Mouse (Mus musculus) gastrocnemius, adult 8-10 months (tissue): Measurements from ENCODE around the gene Tgfbrap1. TPM values are rescaled to one million over a fixed set of nuclear protein-coding genes. Genes with fewer than 3 reads are reported as not detected.
A peak's percentile ranks its signal among the peaks of the same experiment; 100 is the strongest.
"Not testable (repeated sequence)": the region's sequence is repeated elsewhere in the genome, so short reads cannot be mapped to it uniquely, and the experiment has no call there.

Experiments
- DNase-seq, 2 experiments: peaks; one replicate each; pipeline ENCODE4 v3.0.0; 2022; ENCODE audit warnings: low spot score in 2 of 2
- total RNA-seq, 4 experiments: library from RNA; stranded (reverse); gene quantifications; 2 replicates each; pipeline ENCODE4 v1.2.4; 2022

Tgfbrap1 gene
- total RNA-seq = 10 to 100 TPM; 11.3 to 15.0 (median 13.3) TPM

GRCm38 (mm10) chr1:43098031-43098984 is at the start of gene Tgfbrap1, which contains the start of gene AI597479:
Gene Tgfbrap1, minus strand, starts transcription at chr1:43098637.
Gene AI597479, plus strand, starts transcription at chr1:43098710.
- DNase-seq = peak; percentile 80 to 81

GRCm38 (mm10) chr1:43147474-43147873 is 49.0 kb upstream of the Tgfbrap1 start:
- DNase-seq = no peak

GRCm38 (mm10) chr1:43145388-43145787 is 47.0 kb upstream of the Tgfbrap1 start:
- DNase-seq = no peak

GRCm38 (mm10) chr1:43144338-43144906 is 46.0 kb upstream of the Tgfbrap1 start:
- DNase-seq = no peak

GRCm38 (mm10) chr1:43143791-43144190 is 45.4 kb upstream of the Tgfbrap1 start:
- DNase-seq = no peak

- DNase-seq = no peak
Measured at GRCm38 (mm10) chr1:43143284-43143683, 44.8 kb upstream of the Tgfbrap1 start.

GRCm38 (mm10) chr1:43142849-43143248 is 44.4 kb upstream of the Tgfbrap1 start:
- no peak for DNase-seq

- DNase-seq = no peak
Measured at GRCm38 (mm10) chr1:43141555-43141961, 43.1 kb upstream of the Tgfbrap1 start.

- peak; percentile 62 to 69 for DNase-seq
Measured at GRCm38 (mm10) chr1:43139587-43140266, 41.3 kb upstream of the Tgfbrap1 start.

- DNase-seq = no peak
Measured at GRCm38 (mm10) chr1:43138268-43138812, 39.9 kb upstream of the Tgfbrap1 start.

GRCm38 (mm10) chr1:43137334-43137733 is 38.9 kb upstream of the Tgfbrap1 start:
- DNase-seq = no peak

- not testable (repeated sequence) for DNase-seq
Measured at GRCm38 (mm10) chr1:43136488-43137029, 38.1 kb upstream of the Tgfbrap1 start.

- DNase-seq = no peak
Measured at GRCm38 (mm10) chr1:43131591-43131990, 33.2 kb upstream of the Tgfbrap1 start.

- no peak for DNase-seq
Measured at GRCm38 (mm10) chr1:43130219-43130981, 32.0 kb upstream of the Tgfbrap1 start.

GRCm38 (mm10) chr1:43127820-43128610 is 29.6 kb upstream of the Tgfbrap1 start:
- DNase-seq = no peak

- DNase-seq = no peak
Measured at GRCm38 (mm10) chr1:43127196-43127595, 28.8 kb upstream of the Tgfbrap1 start.

GRCm38 (mm10) chr1:43124726-43125125 is 26.3 kb upstream of the Tgfbrap1 start:
- DNase-seq = no peak

- no peak for DNase-seq
Measured at GRCm38 (mm10) chr1:43122616-43123015, 24.2 kb upstream of the Tgfbrap1 start.

GRCm38 (mm10) chr1:43120950-43121349 is 22.5 kb upstream of the Tgfbrap1 start:
- no peak for DNase-seq

- DNase-seq = no peak
Measured at GRCm38 (mm10) chr1:43117435-43117834, 19.0 kb upstream of the Tgfbrap1 start.
